Mouse (Mus musculus) stomach, postnatal 0 days (tissue): ENCODE measurements around the gene Myh7b.

ENCODE experiments used
- CTCF ChIP-seq: IDR thresholded peaks from 2 replicates; pipeline ENCODE4 v1.5.1; 2016; ENCODE audit warnings: antibody characterized with exemption, low read depth, mild to moderate bottlenecking, moderate library complexity
- EP300 ChIP-seq: optimal IDR thresholded peaks from 2 replicates; pipeline ENCODE3; 2016; ENCODE audit warnings: antibody characterized with exemption

GRCm38 (mm10) chr2:155610978-155611377 lies at the start of gene Myh7b:
- TF ChIP-seq CTCF, result no peak
- TF ChIP-seq EP300, result no peak
